Mouse (Mus musculus): ENCODE results near the gene Nostrin. TPM values are rescaled to one million over a fixed set of nuclear protein-coding genes. Genes with fewer than 3 reads are reported as not detected.

Nostrin gene
- polyA plus RNA-seq, 3 experiments from 2014 or later, result 0.62 to 1.2 (median 0.74) TPM

DNA sequence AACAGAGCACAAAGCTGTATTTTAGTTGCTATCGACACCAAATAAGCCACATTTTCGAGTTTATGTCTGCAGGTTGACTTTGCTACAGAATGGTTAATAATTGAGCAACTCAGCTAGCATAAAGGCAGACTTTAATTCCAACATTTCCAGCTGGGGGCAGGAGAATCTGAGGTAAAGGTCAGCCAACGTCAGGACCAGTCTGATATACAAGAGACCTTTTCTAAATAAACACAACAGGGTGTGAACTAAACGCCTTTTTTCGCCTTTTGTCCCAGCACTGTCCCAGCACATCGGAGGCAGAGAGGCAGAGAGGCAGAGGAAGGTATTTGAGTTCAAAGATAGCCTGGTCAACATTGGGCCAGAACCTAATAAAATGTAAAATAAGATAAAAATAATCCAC, 69.6 kb downstream of the Nostrin start:
- no peak for ATAC-seq

DNA sequence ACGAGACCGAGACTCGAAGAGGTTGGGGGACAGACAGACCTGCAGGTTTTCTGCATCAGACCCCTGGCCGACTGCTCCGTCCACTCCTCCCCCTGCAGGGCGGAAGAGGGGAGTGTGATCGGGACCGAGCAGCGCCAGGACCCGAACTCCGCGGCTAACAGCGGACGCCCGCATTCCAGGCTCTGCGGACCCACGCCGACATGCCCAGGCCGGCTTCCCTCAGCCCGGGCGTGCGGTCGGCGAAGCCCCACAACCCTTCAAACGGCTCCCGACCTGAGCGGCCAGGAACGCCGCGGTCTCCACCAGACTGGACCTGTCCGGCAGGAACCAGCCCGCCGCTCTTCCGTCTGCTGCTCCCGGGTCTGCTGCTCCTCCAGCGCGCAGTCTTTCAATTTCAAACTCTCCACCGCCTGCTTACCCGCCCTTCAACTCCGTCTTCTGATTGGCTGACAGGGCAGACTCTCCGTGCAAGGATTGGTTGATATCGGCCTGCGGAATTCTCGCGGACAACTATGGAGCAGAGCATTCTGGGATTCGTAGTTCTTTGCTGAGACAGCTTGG, 70.3 kb downstream of the Nostrin start, which contains the start of gene Spc25:
TSS of gene Spc25 (minus strand) at position 404 of the 561 bp plus-strand sequence.
- ATAC-seq, result peak; percentile 100

DNA sequence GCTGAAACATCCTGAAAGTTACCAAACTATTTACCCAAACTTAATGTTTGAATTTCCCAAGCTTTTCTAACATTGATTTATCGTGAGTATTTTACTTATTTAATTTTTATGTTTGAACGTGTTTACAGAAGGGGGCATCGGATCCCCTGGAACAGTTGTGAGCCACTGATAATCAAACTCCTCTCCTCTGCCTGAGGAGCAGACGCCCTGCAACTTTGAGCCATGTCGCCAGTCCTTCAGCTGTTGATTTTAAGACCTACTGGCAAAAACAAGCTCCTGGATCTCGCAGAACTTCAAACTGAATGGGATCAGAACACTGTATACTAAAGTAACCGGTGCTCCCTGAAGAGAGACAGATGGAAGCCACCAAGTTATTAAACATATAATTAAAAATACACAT, 70.9 kb downstream of the Nostrin start:
- ATAC-seq, result no peak

DNA sequence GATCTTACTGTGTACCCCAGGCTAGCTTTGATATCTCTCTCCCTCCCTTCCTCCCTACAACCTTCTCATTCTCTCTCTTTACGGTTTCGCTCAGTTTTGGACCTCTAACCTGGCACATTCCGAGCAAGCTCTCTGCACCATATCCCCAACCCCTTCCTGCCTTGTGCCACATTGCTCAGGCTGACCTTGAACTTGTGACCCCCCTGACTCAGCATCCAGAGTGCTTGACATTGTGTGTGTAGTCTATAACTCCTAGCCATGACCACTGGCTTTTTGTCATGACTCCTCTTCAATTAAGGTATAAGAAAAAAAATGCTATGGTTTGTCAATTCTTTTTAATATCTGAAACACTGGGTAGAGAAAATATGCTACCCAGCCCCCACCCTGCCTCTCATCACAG, 74.1 kb downstream of the Nostrin start:
- ATAC-seq, result no peak

DNA sequence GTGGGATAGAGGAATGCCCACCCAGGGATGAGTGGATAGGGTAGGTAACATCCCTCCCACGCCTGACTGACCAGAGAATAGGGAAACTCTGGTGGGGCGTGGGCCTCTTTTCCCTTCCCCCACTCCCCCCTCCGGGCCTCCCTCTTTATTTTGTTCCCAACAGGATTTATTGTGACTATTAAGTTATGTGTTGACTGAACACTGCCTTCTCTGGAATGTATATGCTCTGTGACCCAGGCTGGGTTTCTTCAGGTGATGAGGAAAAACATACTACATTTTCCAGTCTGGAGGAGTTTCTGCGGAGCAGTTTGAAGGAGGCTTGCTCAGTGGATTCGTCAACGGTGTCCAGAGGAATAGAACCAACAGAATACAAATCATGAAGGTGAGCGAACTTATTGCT, 75.2 kb downstream of the Nostrin start, which contains the start of gene G6pc2:
TSS of gene G6pc2 (plus strand) at position 301 of the 400 bp plus-strand sequence.
- no peak for ATAC-seq

DNA sequence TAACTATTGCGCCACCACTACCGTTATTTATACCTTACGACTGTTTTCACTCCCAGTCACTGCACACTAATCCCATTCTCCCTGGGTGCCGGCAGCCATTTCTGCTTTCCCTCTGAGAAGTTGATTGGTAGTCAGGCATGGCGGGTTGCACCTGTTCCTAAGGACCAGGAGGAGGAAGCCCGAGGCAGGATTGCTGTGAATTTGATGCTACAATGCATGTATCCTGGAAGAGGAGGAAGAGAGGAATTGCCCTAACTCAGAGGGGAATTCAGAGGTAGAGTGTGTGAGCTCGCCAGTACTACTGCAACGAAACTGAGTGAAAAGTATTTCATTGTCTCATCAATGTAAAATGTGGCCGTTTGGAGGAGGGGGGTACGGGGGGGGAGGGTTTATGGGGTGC, 77.1 kb downstream of the Nostrin start:
- ATAC-seq, result no peak

DNA sequence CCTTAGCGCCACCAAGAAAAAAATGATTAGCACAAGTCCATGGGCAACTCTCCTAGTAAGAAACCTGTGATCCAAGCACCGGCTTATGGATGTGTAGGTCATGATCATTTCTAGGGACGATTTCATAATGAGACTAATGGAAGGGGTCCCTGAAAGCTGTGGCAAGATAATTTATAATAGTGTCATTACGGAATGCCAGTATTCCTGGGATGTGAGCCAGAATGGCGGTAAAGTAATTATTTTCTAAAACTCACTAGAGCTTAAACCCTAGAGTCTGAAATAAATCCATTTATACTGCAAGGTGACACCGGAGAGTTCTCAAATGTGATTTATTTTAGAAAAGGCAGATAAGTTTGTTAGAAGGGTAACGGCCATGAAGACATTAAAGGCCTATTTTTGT, 79.6 kb downstream of the Nostrin start:
- ATAC-seq, result no peak

DNA sequence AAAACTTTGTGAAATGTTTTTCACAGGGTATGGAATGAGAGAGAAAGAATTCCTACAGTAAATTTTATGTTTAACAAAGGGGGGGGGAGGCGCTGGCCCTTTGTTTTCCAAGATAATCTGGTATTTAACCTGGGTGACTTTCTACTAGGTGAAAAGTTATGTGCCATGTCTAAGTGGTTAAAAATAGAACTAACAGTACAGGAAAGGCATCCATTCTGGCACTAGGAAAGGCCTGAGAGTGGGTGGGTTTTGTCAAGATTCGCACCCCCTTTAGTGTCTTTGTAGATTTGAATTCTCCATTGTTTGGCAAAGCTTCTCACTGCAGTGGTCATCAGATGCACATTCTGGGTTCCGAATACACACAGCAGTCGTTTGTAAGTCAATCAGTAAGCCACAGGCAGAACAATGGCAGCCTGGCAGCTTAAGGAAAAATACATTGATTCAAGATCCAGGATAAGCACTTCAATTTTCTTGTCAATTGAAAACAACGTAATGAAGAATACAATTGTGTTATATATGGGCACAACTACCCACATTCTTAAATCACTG, 86.3 kb downstream of the Nostrin start:
- ATAC-seq, result no peak

DNA sequence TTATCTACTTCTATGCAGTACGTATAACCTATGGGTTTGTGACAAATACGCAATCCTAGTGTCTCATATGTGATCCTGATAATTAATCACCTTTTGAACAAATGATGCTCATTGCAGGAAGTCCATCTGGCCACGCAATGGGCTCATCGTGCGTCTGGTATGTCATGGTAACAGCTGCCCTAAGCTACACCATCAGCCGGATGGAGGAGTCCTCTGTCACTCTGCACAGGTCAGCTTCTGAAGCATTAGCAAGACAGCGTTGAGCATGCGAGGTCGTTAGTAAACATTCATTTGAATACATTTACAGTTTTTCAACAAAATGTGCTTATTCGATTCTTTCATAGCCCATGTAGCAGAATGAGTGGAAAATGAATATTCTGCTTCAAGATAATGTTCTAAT, 87.2 kb downstream of the Nostrin start:
- ATAC-seq, result no peak

DNA sequence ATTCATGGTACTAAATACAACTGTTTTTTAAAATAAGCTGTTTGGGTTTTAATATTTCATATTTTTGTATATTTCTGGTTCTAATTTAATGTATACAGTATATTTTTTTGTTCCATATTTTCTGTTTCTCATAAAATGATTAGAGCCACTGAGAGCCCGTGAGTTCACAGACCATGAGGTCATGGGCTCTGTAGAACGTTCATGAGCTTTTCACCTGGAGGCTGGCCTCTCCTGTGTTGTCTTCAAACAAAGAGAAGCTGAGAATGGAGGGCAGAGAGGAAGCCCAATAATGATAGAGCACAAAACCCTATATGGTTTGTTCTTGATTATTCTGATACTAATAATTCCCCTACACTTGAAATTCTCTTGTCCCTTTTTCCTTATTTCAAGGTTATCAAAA, 89.1 kb downstream of the Nostrin start:
- ATAC-seq, result no peak

DNA sequence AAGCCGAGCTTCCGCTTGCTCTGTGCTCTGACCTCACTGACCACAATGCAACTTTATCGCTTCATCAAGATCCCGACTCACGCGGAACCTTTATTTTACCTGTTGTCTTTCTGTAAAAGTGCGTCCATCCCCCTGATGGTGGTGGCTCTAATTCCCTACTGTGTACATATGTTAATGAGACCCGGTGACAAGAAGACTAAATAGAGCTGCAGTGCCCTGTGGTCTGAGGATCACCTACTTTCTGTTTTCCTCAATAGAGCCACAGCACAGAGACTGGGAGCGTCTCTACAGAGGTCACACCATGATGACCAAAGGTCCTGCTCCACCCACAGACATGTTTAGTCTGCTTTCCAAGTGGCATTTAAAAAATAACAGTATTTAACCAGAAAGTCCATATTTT, 91.3 kb downstream of the Nostrin start:
- ATAC-seq, result no peak

DNA sequence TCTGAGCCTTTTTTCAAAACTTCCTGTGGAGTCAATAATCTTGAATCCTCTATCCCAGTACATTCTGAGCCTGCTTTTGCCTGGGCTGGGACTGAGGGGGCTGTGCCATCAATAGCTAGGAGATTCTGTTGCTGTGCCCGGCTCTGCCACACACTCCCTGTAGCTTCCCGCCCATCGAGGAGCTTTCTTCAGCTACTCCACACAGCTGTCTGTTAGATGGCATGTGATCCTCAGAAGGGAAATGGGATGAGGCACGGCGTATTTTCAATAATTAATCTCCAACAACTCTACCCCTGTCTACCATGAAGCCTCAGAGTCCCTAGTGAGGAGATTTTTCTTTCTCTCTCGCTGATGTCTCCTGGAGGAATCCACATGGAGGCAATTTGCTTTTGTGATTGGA, 93.0 kb downstream of the Nostrin start:
- ATAC-seq, result no peak

DNA sequence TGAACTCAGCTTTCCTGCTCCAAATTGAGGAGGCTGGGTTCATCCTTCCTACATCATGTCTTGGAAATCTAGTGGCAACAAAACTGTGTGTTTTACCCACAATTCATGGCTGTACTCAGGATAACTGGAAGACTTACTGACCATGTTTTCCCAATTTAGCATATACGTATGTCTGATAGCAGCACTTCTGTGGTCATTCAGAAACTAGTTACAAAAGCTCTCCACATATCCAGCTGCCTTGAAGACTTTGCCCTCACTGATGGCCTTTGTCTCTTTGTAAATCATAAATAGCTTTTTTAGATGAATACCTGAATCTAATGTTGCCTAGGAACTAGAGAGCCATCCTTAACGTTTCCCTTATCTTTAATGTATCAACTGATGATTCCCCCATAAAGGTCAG, 94.5 kb downstream of the Nostrin start:
- no peak for ATAC-seq

DNA sequence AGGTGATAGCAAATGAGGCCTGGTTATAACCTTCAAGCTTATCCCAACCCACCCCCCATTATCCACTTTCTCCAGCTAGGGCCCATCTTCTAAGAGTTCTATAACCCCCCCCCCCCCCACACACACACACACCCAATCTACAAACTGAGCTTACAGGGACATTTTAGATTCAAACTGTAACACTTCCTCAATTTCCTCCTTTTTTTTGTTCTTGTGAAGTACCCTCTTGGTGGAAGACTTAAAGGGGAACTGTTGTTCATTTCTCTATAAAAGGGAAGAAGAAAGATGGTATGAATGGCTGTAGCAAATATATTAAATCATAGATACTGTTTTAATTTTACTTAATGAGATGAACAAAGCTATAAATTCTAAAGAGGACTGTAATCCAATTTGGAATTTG, 96.5 kb downstream of the Nostrin start:
- ATAC-seq, result no peak

DNA sequence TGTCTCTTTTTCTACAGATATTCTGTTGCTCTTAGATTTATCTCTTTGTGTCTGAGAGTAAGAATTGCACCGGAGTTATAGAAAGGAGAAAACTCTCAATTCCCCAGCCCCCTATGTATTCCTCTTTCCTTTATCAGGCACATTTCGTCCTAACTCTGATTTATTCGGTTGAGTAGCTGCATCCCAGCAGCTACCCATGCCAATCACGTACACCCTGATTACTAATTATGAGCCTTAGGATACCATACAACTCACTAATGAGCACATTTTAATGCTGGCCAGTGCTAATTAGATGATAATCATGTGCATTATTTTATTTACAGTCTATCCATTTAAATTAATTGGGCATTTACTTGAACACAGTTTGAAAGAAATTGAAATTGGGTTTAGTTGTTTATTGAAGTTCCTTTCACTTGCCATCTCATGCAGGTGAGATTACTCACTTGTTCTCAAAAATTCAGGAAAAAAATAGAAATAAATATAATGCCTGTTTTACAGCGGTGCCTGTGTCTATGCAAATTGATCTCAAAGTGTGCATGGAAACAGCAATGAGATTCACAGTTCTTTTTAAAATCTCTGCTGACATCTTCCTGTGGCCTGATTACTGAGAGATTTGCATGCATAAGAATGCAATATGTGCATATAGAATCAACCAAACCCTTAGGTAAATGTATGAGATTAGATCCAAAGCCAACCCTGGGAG, 99.5 kb downstream of the Nostrin start:
- ATAC-seq, result no peak

Other genes with a start within 250 kb of the Nostrin start
- gene Spc25, start 70.4 kb downstream of the Nostrin start, polyA plus RNA-seq (2017; shearing (Covaris generic)), result 10 to 100 TPM in 1 of 3 experiments, 1 to 10 TPM in 2; 6.9 to 69.2 (median 7.4) TPM
- not detected for gene G6pc2, start 75.3 kb downstream of the Nostrin start, polyA plus RNA-seq (2017; shearing (Covaris generic))
- gene Abcb11, start 206.8 kb downstream of the Nostrin start, polyA plus RNA-seq (2017; shearing (Covaris generic)), result not detected
- gene Dhrs9, start 244.6 kb downstream of the Nostrin start, polyA plus RNA-seq (2017; shearing (Covaris generic)), result not detected